8 mouse cellular contexts compared by ENCODE assay signal in genomic region chr10:61680015-61680913, GRCm38 (mm10). TPM values are rescaled to one million over a fixed set of nuclear protein-coding genes. Genes with fewer than 3 reads are reported as not detected.
DNase-seq lines count a peak whose midpoint lies in the region; ATAC-seq and TF ChIP-seq lines count a peak whose summit lies in the region.

TSS of gene Sar1a (plus strand) at chr10:61680299.

- H3K4me3 ChIP-seq in hindbrain, embryonic 14.5 days (replicated peaks; ENCODE audit: low read length): peak within 1 kb of the TSS; percentile 93

- no peak for TF ChIP-seq CTCF in Patski (IDR thresholded peaks at IDR 0.05)

- no peaks in the 10 kb centered on the region for H3K27me3 ChIP-seq in Patski
- H3K27me3 ChIP-seq in hindbrain, embryonic 14.5 days (ENCODE audit: control insufficient read depth, insufficient read depth, low read length): no peaks in the 10 kb centered on the region

- no peaks in the 10 kb centered on the region for H3K9me3 ChIP-seq in hindbrain, embryonic 14.5 days (ENCODE audit: control insufficient read depth, low read length)

- in situ Hi-C loops in Patski (cut with MboI; ENCODE audit: low pct_unique_long_range_greater_than_20kb): no loop called here

- H3K36me3 ChIP-seq in hindbrain, embryonic 14.5 days (replicated peaks; ENCODE audit: control insufficient read depth, insufficient read depth): peaks cover 21% of the 10 kb centered on the region

- peaks cover 13% of the 10 kb centered on the region for H3K4me1 ChIP-seq in hindbrain, embryonic 14.5 days (replicated peaks; ENCODE audit: control insufficient read depth, insufficient read depth, low read length)

- peak; percentile 72 for DNase-seq in Patski (ENCODE audit: low read depth, low spot score)
- peak; percentile 98 to 99 for DNase-seq in cerebellum, postnatal 14 days
- DNase-seq in frontal cortex, postnatal 25 days (ENCODE audit: low spot score in 2 of 2): peak; percentile 90 to 95
- DNase-seq in hindbrain, embryonic 14.5 days (ENCODE audit: low spot score): peak; percentile 99
- peak; percentile 98 to 99 for DNase-seq in layer of hippocampus, postnatal 36 days
- DNase-seq in lung, postnatal 36 days: peak; percentile 99
- peak; percentile 98 for DNase-seq in retina, postnatal 1 day
- peak; percentile 97 for DNase-seq in urinary bladder, adult 18-20 months (ENCODE audit: low spot score in 2 of 2)

- CTCF ChIA-PET in Patski (lab: Charles Lee): interaction anchor here (1.0 to 1.4 kb wide), 4 partner anchors 11 to 71 kb away, joined by 3 to 5 read pairs (median 4); no protein-coding TSS in a partner anchor

- peak within 1 kb of the TSS; percentile 95 for H3K4me2 ChIP-seq in hindbrain, embryonic 14.5 days (replicated peaks)

- peak within 1 kb of the TSS; percentile 94 for H3K9ac ChIP-seq in hindbrain, embryonic 14.5 days

- peak within 1 kb of the TSS; percentile 84 for H3K27ac ChIP-seq in hindbrain, embryonic 14.5 days

- ATAC-seq in Patski: peak; percentile 97
- ATAC-seq in hindbrain, embryonic 14.5 days (ENCODE audit: low FRiP score): peak; percentile 100

- POLR2A ChIA-PET in Patski (lab: Charles Lee): interaction anchor here (0.6 kb wide), 1 partner anchor 241 kb away, joined by 5 read pairs; no protein-coding TSS in a partner anchor

- under 1% methylated on average over 67 of the region's 84 CpGs for WGBS in hindbrain, embryonic 14.5 days

RNA-seq across cellular contexts. Expression of gene Sar1a, which starts in this region (rescaled TPM):
- 146 TPM for polyA plus RNA-seq in Patski (2021)
- polyA plus RNA-seq in hindbrain, embryonic 14.5 days (2014; fragmentation: Nextera tagmentation; extraction: Ambion mirVana): 211 and 230 TPM in 2 replicates
- total RNA-seq in layer of hippocampus, postnatal 36 days (2021): 100 to 1,000 TPM; 120 to 122 TPM

Comparison
In these comparisons a context has a peak if more than half of its experiments do, and no peak if none do; other contexts are left out.
1. Peak in every context shown above with its lines: DNase-seq, ATAC-seq, H3K4me3 ChIP-seq and H3K27ac ChIP-seq.